In genomic region chr3:158009762-158010320, GRCm38 (mm10) we compare ENCODE assay signal across 15 mouse cellular contexts. TPM values are rescaled to one million over a fixed set of nuclear protein-coding genes. Genes with fewer than 3 reads are reported as not detected.
A peak's percentile ranks its signal among the peaks of the same experiment; 100 is the strongest.
DNase-seq lines count a peak whose midpoint lies in the region; ATAC-seq and TF ChIP-seq lines count a peak whose summit lies in the region.
"Had no signal": no experiment of that assay in that cellular context is flagged by ENCODE, and none has a peak within 500 bp of the region (broad histone marks: within the 10 kb centered on the region; RNA-seq: fewer than 3 reads in every experiment).

No protein-coding gene starts in this region.

- peak; percentile 8 for DNase-seq in embryo, embryonic 10.5 days (ENCODE audit: low spot score)
- no peak for DNase-seq in embryo, embryonic 11 days
- DNase-seq in kidney, postnatal 0 days (ENCODE audit: low spot score) = no peak
- DNase-seq in kidney, postnatal 36 days = no peak
- DNase-seq in right cerebral cortex, adult 18-20 months = peak; percentile 14
- DNase-seq in right cerebral cortex, postnatal 14 days = no peak
- no peak for DNase-seq in urinary bladder, adult 18-20 months (ENCODE audit: low spot score in 2 of 2)
- DNase-seq: heart, adult 11 months; heart, postnatal 36 days; kidney, postnatal 10 days; lung, postnatal 14 days had no signal

- H3K27me3 ChIP-seq in kidney, postnatal 0 days (ENCODE audit: insufficient read depth, low read length) = no peaks in the 10 kb centered on the region
- H3K27me3 ChIP-seq in myocyte (ENCODE audit: control insufficient read depth, insufficient read depth, insufficient read length) = no peaks in the 10 kb centered on the region
- H3K27me3 ChIP-seq: limb, embryonic 13.5 days had no signal

- no peak overlapping the region for H3K27ac ChIP-seq in kidney, postnatal 0 days
- H3K27ac ChIP-seq: limb, embryonic 13.5 days; stomach, postnatal 0 days had no signal

- 0 out of 2 replicates have a peak, but pooled peaks have one; percentile 15 for ATAC-seq in kidney, postnatal 0 days (replicated peaks; ENCODE audit: low FRiP score, low read depth)
- ATAC-seq: activated CD4-positive, CD25-positive, alpha-beta regulatory T cell, adult 4 months had no signal

- H3K4me1 ChIP-seq in kidney, postnatal 0 days (replicated peaks; ENCODE audit: insufficient read depth, low read length) = no peaks in the 10 kb centered on the region
- H3K4me1 ChIP-seq: limb, embryonic 13.5 days had no signal

- no peak overlapping the region for H3K4me2 ChIP-seq in kidney, postnatal 0 days (ENCODE audit: low read length)
- H3K4me2 ChIP-seq in myocyte (ENCODE audit: low read depth) = no peak overlapping the region
- H3K4me2 ChIP-seq: limb, embryonic 13.5 days had no signal

- peaks cover 37% of the 10 kb centered on the region for H3K36me3 ChIP-seq in kidney, postnatal 0 days (ENCODE audit: insufficient read depth, low read length)
- peaks cover 49% of the 10 kb centered on the region for H3K36me3 ChIP-seq in myocyte (ENCODE audit: control insufficient read depth, insufficient read depth)

- 18% methylated on average over 1 of the region's 1 CpGs for WGBS in kidney, postnatal 0 days

- H3K9ac ChIP-seq in kidney, postnatal 0 days (ENCODE audit: low read depth, low read length) = no peak overlapping the region
- H3K9ac ChIP-seq: limb, embryonic 13.5 days had no signal

- no peak overlapping the region for H3ac ChIP-seq in myocyte (ENCODE audit: control insufficient read depth, insufficient read length)

- no peak for TF ChIP-seq POLR2A in myocyte (IDR thresholded peaks at IDR 0.05; ENCODE audit: insufficient read length, low read depth)

- no peak overlapping the region for H3K4me3 ChIP-seq in kidney, postnatal 0 days (replicated peaks; ENCODE audit: low read depth, low read length)
- no peak overlapping the region for H3K4me3 ChIP-seq in myocyte
- H3K4me3 ChIP-seq: limb, embryonic 13.5 days had no signal

- H3K79me2 ChIP-seq in myocyte (ENCODE audit: control insufficient read depth, insufficient read depth) = no peaks in the 10 kb centered on the region

- no peaks in the 10 kb centered on the region for H3K9me3 ChIP-seq in kidney, postnatal 0 days (replicated peaks; ENCODE audit: low read length)
- H3K9me3 ChIP-seq: limb, embryonic 13.5 days had no signal

- no peak for TF ChIP-seq CTCF in kidney, postnatal 0 days (IDR thresholded peaks at IDR 0.05; ENCODE audit: low read depth)

TF ChIP-seq in myocyte, 11 proteins besides CTCF, POLR2A, EP300 and RAD21:
- no peak for TF ChIP-seq USF1 (IDR thresholded peaks at IDR 0.05; ENCODE audit: low read depth)
- peak; percentile 60 for TF ChIP-seq POLR2AphosphoS2 (IDR thresholded peaks at IDR 0.05; ENCODE audit: insufficient read length, low read depth)

RNA-seq across cellular contexts. Expression of gene Srsf11, which starts 26.6 kb away (rescaled TPM):
- polyA plus RNA-seq in kidney, postnatal 0 days (2015; fragmentation: Nextera tagmentation; extraction: Ambion mirVana) = 238 and 277 TPM in 2 replicates
- 46.2 TPM for polyA plus RNA-seq in myocyte (2012; fragmentation: generic; extraction: Trizol)

RNA-seq across cellular contexts. Expression of gene Lrrc40, which starts 26.6 kb away (rescaled TPM):
- 42.5 and 42.6 TPM in 2 replicates for polyA plus RNA-seq in kidney, postnatal 0 days (2015; fragmentation: Nextera tagmentation; extraction: Ambion mirVana)
- 6.4 TPM for polyA plus RNA-seq in myocyte (2012; fragmentation: generic; extraction: Trizol)

Comparison
In these comparisons a context has a peak if more than half of its experiments do, and no peak if none do; other contexts are left out.
1. DNase-seq: peak in embryo, embryonic 10.5 days (single experiment) and right cerebral cortex, adult 18-20 months (single experiment); none in embryo, embryonic 11 days (single experiment), kidney, postnatal 0 days (single experiment), kidney, postnatal 36 days (0 of 2), right cerebral cortex, postnatal 14 days (single experiment) and urinary bladder, adult 18-20 months (0 of 2).